8 mouse cellular contexts compared by ENCODE assay signal in the genomic region with DNA sequence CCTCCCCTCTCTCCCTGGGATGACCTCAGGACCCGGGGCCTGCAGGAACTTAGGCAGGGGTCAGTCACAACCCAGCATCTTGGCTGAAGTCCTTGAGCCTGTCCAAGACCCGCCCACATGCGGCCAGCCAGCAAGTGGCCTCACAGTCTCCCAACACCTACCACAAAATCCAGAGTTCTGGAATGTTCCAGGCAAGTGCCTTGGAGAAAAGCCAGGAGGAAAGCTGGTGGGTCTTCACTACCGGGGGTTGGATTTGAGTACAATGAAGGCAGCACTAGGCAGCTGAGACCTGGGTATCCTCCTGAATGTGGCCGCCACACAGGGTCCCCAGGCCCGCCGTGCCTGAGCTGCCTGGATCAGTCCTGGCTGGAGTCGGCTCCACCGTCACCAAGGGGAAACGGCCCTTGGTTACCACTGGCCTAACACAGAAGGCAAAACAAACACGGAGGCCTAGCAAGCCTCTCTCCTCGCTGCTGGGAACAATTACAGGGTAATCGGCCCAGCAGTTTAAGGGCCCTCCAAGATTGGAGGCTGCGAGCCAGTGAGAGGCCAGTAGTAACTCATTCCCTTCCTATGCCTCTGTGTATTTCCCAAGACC. TPM values are rescaled to one million over a fixed set of nuclear protein-coding genes. Genes with fewer than 3 reads are reported as not detected.
DNase-seq lines count a peak whose midpoint lies in the region; ATAC-seq lines count a peak whose summit lies in the region.

No protein-coding gene starts in this region.

- no peaks in the 10 kb centered on the region for H3K27me3 ChIP-seq in embryonic facial prominence, embryonic 12.5 days
- no peaks in the 10 kb centered on the region for H3K27me3 ChIP-seq in heart, embryonic 12.5 days (replicated peaks)

- peak overlapping the region; percentile 85 for H3K27ac ChIP-seq in embryonic facial prominence, embryonic 12.5 days
- H3K27ac ChIP-seq in heart, embryonic 12.5 days (ENCODE audit: poor library complexity, severe bottlenecking) = peak overlapping the region; percentile 48; the same call in 1 of the 2 replicates

- ATAC-seq in embryonic facial prominence, embryonic 12.5 days (ENCODE audit: insufficient number of reproducible peaks, insufficient read depth, low FRiP score, low TSS enrichment) = peak; percentile 69; the same call in 1 of the 2 replicates
- peak; percentile 65; the same call in 1 of the 2 replicates for ATAC-seq in heart, embryonic 12.5 days (ENCODE audit: insufficient number of reproducible peaks, low FRiP score)

- H3K9ac ChIP-seq in embryonic facial prominence, embryonic 12.5 days = no peak overlapping the region
- peak overlapping the region; percentile 14; the same call in 1 of the 2 replicates for H3K9ac ChIP-seq in heart, embryonic 12.5 days

- H3K36me3 ChIP-seq in embryonic facial prominence, embryonic 12.5 days = 0 out of 2 replicates have a peak, but pooled peaks cover 2% of the 10 kb centered on the region
- no peaks in the 10 kb centered on the region for H3K36me3 ChIP-seq in heart, embryonic 12.5 days

- peak overlapping the region; percentile 23 for H3K4me2 ChIP-seq in embryonic facial prominence, embryonic 12.5 days (replicated peaks)
- no peak overlapping the region for H3K4me2 ChIP-seq in heart, embryonic 12.5 days

- 18% methylated on average over 14 of the region's 14 CpGs for WGBS in embryonic facial prominence, embryonic 12.5 days
- WGBS in heart, embryonic 12.5 days = 35% methylated on average over 14 of the region's 14 CpGs

- H3K9me3 ChIP-seq in embryonic facial prominence, embryonic 12.5 days = no peaks in the 10 kb centered on the region
- H3K9me3 ChIP-seq in heart, embryonic 12.5 days (replicated peaks) = 0 out of 2 replicates have a peak, but pooled peaks cover 3% of the 10 kb centered on the region

- peak; percentile 10 for DNase-seq in adipocyte (ENCODE audit: low spot score)
- peak; percentile 36 for DNase-seq in kidney, adult 9 months
- peak; percentile 69 to 84 for DNase-seq in lung, postnatal 4 days
- peak; percentile 21 to 51 for DNase-seq in urinary bladder, postnatal 36 days (ENCODE audit: low spot score in 2 of 2)
- DNase-seq in cerebellum, adult 11 months = no peak
- no peak for DNase-seq in cerebellum, adult 11-12 months

- no peak overlapping the region for H3K4me3 ChIP-seq in embryonic facial prominence, embryonic 12.5 days
- H3K4me3 ChIP-seq in heart, embryonic 12.5 days = no peak overlapping the region

- H3K4me1 ChIP-seq in embryonic facial prominence, embryonic 12.5 days = peaks cover 74% of the 10 kb centered on the region
- peaks cover 38% of the 10 kb centered on the region for H3K4me1 ChIP-seq in heart, embryonic 12.5 days (replicated peaks)

RNA-seq across cellular contexts. Expression of a gene that starts 32.6 kb away (rescaled TPM):
- polyA plus RNA-seq in embryonic facial prominence, embryonic 12.5 days (2016; fragmentation: Nextera tagmentation; extraction: Ambion mirVana) = 21.0 and 22.6 TPM in 2 replicates
- polyA plus RNA-seq in heart, embryonic 12.5 days (2016; fragmentation: Nextera tagmentation; extraction: Ambion mirVana) = 5.4 and 5.7 TPM in 2 replicates

Comparison
In these comparisons a context has a peak if more than half of its experiments do, and no peak if none do; other contexts are left out.
1. DNase-seq: peak in adipocyte (single experiment), kidney, adult 9 months (single experiment), lung, postnatal 4 days (2 of 2) and urinary bladder, postnatal 36 days (2 of 2); none in cerebellum, adult 11 months (single experiment) and cerebellum, adult 11-12 months (single experiment).